Mouse (Mus musculus) thymus, adult 18-20 months (tissue): Measurements from ENCODE around the gene Scfd2.

ENCODE experiments used
- DNase-seq, 2 experiments: peaks; one replicate each; pipeline ENCODE4 v3.0.0; 2022; ENCODE audit warnings: mixed read lengths in 2 of 2

Gene Scfd2

GRCm38 (mm10) chr5:74363296-74363695, 168.3 kb downstream of the Scfd2 start:
- DNase-seq = no peak

GRCm38 (mm10) chr5:74361531-74361930, 170.0 kb downstream of the Scfd2 start:
- no peak for DNase-seq

GRCm38 (mm10) chr5:74358033-74358432, 173.5 kb downstream of the Scfd2 start:
- no peak for DNase-seq

- DNase-seq = no peak
Observed at GRCm38 (mm10) chr5:74355416-74356177, 176.0 kb downstream of the Scfd2 start.

GRCm38 (mm10) chr5:74350909-74351308, 180.7 kb downstream of the Scfd2 start:
- DNase-seq = no peak

GRCm38 (mm10) chr5:74348079-74348870, 183.3 kb downstream of the Scfd2 start:
- DNase-seq = no peak

- no peak for DNase-seq
Observed at GRCm38 (mm10) chr5:74343045-74343444, 188.5 kb downstream of the Scfd2 start.

- no peak for DNase-seq
Observed at GRCm38 (mm10) chr5:74342557-74342956, 189.0 kb downstream of the Scfd2 start.

GRCm38 (mm10) chr5:74337491-74337890, 194.1 kb downstream of the Scfd2 start:
- no peak for DNase-seq

GRCm38 (mm10) chr5:74336780-74337179, 194.8 kb downstream of the Scfd2 start:
- DNase-seq = no peak

- DNase-seq = no peak
Observed at GRCm38 (mm10) chr5:74333258-74333657, 198.3 kb downstream of the Scfd2 start.

- no peak for DNase-seq
Observed at GRCm38 (mm10) chr5:74326228-74326627, 205.3 kb downstream of the Scfd2 start.

GRCm38 (mm10) chr5:74321010-74321746, 210.4 kb downstream of the Scfd2 start:
- DNase-seq = no peak

- no peak for DNase-seq
Observed at GRCm38 (mm10) chr5:74319551-74319950, 212.0 kb downstream of the Scfd2 start.

- no peak for DNase-seq
Observed at GRCm38 (mm10) chr5:74317174-74317573, 214.4 kb downstream of the Scfd2 start.

GRCm38 (mm10) chr5:74316333-74316945, 215.1 kb downstream of the Scfd2 start:
- DNase-seq = no peak

GRCm38 (mm10) chr5:74315471-74316245, 215.9 kb downstream of the Scfd2 start:
- DNase-seq = no peak

- DNase-seq = no peak
Observed at GRCm38 (mm10) chr5:74314501-74314900, 217.1 kb downstream of the Scfd2 start.

- DNase-seq = no peak
Observed at GRCm38 (mm10) chr5:74313542-74313941, 218.0 kb downstream of the Scfd2 start.

- no peak for DNase-seq
Observed at GRCm38 (mm10) chr5:74311865-74312264, 219.7 kb downstream of the Scfd2 start.

GRCm38 (mm10) chr5:74311200-74311825, 220.2 kb downstream of the Scfd2 start:
- DNase-seq = peak in 1 of 2 experiments; percentile 11

- no peak for DNase-seq
Observed at GRCm38 (mm10) chr5:74310101-74310500, 221.5 kb downstream of the Scfd2 start.
